Mouse (Mus musculus) neutrophil, adult 59 days (primary cell): ENCODE measurements around the gene Mapk1ip1. TPM values are rescaled to one million over a fixed set of nuclear protein-coding genes. Genes with fewer than 3 reads are reported as not detected.

ENCODE experiments used
- total RNA-seq, 2 experiments: library from RNA; stranded (reverse); gene quantifications; 1 replicate in 1 of 2; 2 replicates in 1 of 2; pipeline ENCODE4 v1.2.4; 2023

The Mapk1ip1 gene
- 10 to 100 TPM; 18.5 to 22.2 TPM for total RNA-seq

DNA sequence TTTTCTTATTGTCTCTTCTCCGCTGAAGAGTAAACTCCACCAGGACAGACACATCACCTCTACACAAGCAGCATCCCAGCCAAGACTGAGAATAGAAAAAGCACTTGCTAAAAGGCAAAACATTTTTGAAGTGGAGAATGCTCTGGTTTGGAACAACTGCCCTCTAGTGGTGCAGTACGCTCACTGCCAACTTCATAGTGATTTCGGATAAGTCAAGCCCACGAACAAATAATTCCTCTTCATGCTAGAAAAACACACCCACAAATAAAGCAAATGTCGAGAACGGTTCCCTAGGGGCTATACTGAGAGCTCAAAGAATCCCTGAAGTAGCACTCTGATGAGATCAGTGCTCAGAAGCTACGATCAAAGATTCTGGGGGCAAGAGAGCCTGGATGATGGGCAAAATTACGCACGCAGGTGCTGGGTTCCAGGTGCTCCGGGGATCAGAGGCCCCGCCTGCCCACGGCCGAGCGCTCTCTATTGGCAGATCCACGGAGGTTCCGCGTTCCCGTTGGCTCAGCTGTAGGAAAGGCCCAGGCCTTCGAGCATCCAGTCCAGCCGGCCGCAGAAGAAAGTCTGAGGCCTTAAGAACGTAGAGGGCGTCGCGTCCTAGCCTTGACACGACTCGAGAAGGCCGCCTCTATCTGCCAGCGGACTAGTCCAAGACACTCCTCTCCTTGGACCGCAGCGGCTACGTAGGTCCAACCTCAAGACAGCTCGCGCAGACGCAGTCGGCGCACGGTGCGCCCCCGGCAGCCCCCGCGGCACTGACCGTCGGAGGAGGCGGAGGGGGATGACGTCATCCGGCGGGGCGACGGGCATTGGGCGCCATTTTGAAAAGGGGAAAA, at the start of gene Mapk1ip1, which contains the start of gene Ppp2r2d:
TSS of gene Mapk1ip1 (minus strand) at position 730 of the 848 bp plus-strand sequence.
TSS of gene Ppp2r2d (plus strand) at position 536 of the 848 bp plus-strand sequence.

Other genes starting within 250 kb of the Mapk1ip1 start
- 10 to 100 TPM; 36.2 to 43.9 TPM for gene Ppp2r2d, start 194 bp downstream of the Mapk1ip1 start, total RNA-seq
- gene Bnip3, start 63.2 kb upstream of the Mapk1ip1 start, total RNA-seq: 10 to 100 TPM; 11.6 to 13.8 TPM
- gene Jakmip3, start 94.5 kb upstream of the Mapk1ip1 start, total RNA-seq: not detected
- not detected for gene Dpysl4, start 239.7 kb upstream of the Mapk1ip1 start, total RNA-seq